Mouse (Mus musculus): ENCODE measurements around the gene Cog3.
A peak's percentile ranks its signal among the peaks of the same experiment; 100 is the strongest.
"Not testable (repeated sequence)": the region's sequence is repeated elsewhere in the genome, so short reads cannot be mapped to it uniquely, and the experiment has no call there.

The Cog3 gene

GRCm38 (mm10) chr14:75753991-75754817 is at the start of gene Cog3:
Gene Cog3, minus strand, starts transcription at chr14:75754517.
- peak; percentile 99 for DNase-seq

- DNase-seq = no peak
Measured at GRCm38 (mm10) chr14:75797769-75798386, 43.6 kb upstream of the Cog3 start.

GRCm38 (mm10) chr14:75795918-75796317 is 41.6 kb upstream of the Cog3 start:
- no peak for DNase-seq

GRCm38 (mm10) chr14:75794726-75795125 is 40.4 kb upstream of the Cog3 start:
- no peak for DNase-seq

GRCm38 (mm10) chr14:75794324-75794723 is 40.0 kb upstream of the Cog3 start:
- DNase-seq = no peak

- no peak for DNase-seq
Measured at GRCm38 (mm10) chr14:75793110-75793509, 38.8 kb upstream of the Cog3 start.

GRCm38 (mm10) chr14:75791372-75791771 is 37.1 kb upstream of the Cog3 start:
- no peak for DNase-seq

GRCm38 (mm10) chr14:75790411-75790996 is 36.2 kb upstream of the Cog3 start:
- no peak for DNase-seq

GRCm38 (mm10) chr14:75789291-75789690 is 35.0 kb upstream of the Cog3 start:
- no peak for DNase-seq

- DNase-seq = no peak
Measured at GRCm38 (mm10) chr14:75787794-75788175, 33.5 kb upstream of the Cog3 start.

- DNase-seq = peak; percentile 98
Measured at GRCm38 (mm10) chr14:75786868-75787793, 32.8 kb upstream of the Cog3 start, which contains the start of gene Slc25a30. Gene Slc25a30, minus strand, starts transcription at chr14:75787037.

- DNase-seq = no peak
Measured at GRCm38 (mm10) chr14:75786424-75786867, 32.1 kb upstream of the Cog3 start.

GRCm38 (mm10) chr14:75779913-75780312 is 25.6 kb upstream of the Cog3 start:
- no peak for DNase-seq

GRCm38 (mm10) chr14:75776637-75777036 is 22.3 kb upstream of the Cog3 start:
- no peak for DNase-seq

GRCm38 (mm10) chr14:75773431-75773830 is 19.1 kb upstream of the Cog3 start:
- no peak for DNase-seq

GRCm38 (mm10) chr14:75772407-75772806 is 18.1 kb upstream of the Cog3 start:
- DNase-seq = not testable (repeated sequence)

GRCm38 (mm10) chr14:75771101-75771501 is 16.8 kb upstream of the Cog3 start:
- DNase-seq = no peak

GRCm38 (mm10) chr14:75769334-75769733 is 15.0 kb upstream of the Cog3 start:
- DNase-seq = no peak

GRCm38 (mm10) chr14:75768275-75768608 is 13.9 kb upstream of the Cog3 start:
- DNase-seq = no peak

GRCm38 (mm10) chr14:75767492-75768274 is 13.4 kb upstream of the Cog3 start:
- peak; percentile 72 to 85 for DNase-seq

- DNase-seq = peak; percentile 42 to 66
Measured at GRCm38 (mm10) chr14:75761028-75761805, 6.9 kb upstream of the Cog3 start.
